Mouse (Mus musculus) heart, embryonic 14.5 days (tissue): Measurements from ENCODE around the gene Slit3. TPM values are rescaled to one million over a fixed set of nuclear protein-coding genes. Genes with fewer than 3 reads are reported as not detected.

Experiments
- ATAC-seq: fragments of 200-750 bp; cut with Nextera tagmentation; 2 replicates; pipeline ENCODE4 v1.8.0; 2017; ENCODE audit warnings: low read depth, moderate TSS enrichment; ENCODE audit not compliant: insufficient number of reproducible peaks, insufficient read depth, low FRiP score
- H3K27ac ChIP-seq, 2 experiments: fragments of 200-500 bp in 1 of 2; fragments of 300-500 bp in 1 of 2; sonication (generic) in 1 of 2; replicated peaks in 1 of 2; 2 replicates each; pipeline ENCODE4 v1.5.1; 2012 to 2014; ENCODE audit warnings: low read depth in 2 of 2, low read length in 2 of 2, control low read depth in 1 of 2, mild to moderate bottlenecking in 1 of 2, mixed read lengths in 1 of 2; ENCODE audit not compliant: control insufficient read depth in 1 of 2, insufficient read depth in 1 of 2
- H3K27me3 ChIP-seq: fragments of 300-500 bp; sonication (generic); 2 replicates; pipeline ENCODE4 v1.6.1; 2014; ENCODE audit warnings: mild to moderate bottlenecking, low read length, control low read depth; ENCODE audit not compliant: control insufficient read depth, insufficient read depth
- H3K36me3 ChIP-seq: fragments of 300-500 bp; sonication (generic); 2 replicates; pipeline ENCODE4 v1.6.1; 2014; ENCODE audit warnings: mild to moderate bottlenecking, control low read depth, low read length, mixed read lengths; ENCODE audit not compliant: control insufficient read depth, insufficient read depth
- H3K4me1 ChIP-seq, 2 experiments: fragments of 200-500 bp in 1 of 2; fragments of 300-500 bp in 1 of 2; sonication (generic) in 1 of 2; 2 replicates each; pipeline ENCODE4 v1.6.1; 2012 to 2014; ENCODE audit warnings: low read length in 2 of 2, control low read depth in 1 of 2, mixed read lengths in 1 of 2; ENCODE audit not compliant: control insufficient read depth in 2 of 2, insufficient read depth in 2 of 2
- H3K4me2 ChIP-seq: fragments of 300-500 bp; sonication (generic); 2 replicates; pipeline ENCODE4 v1.6.1; 2014; ENCODE audit warnings: mild to moderate bottlenecking, low read length
- H3K4me3 ChIP-seq, 2 experiments: fragments of 200-500 bp in 1 of 2; fragments of 300-500 bp in 1 of 2; sonication (generic) in 1 of 2; 2 replicates each; pipeline ENCODE4 v1.5.1; 2012 to 2014; ENCODE audit warnings: low read length in 2 of 2, mild to moderate bottlenecking in 2 of 2, control low read depth in 1 of 2, low read depth in 1 of 2, moderate library complexity in 1 of 2; ENCODE audit not compliant: control insufficient read depth in 1 of 2, insufficient read depth in 1 of 2
- H3K9ac ChIP-seq: fragments of 300-500 bp; sonication (generic); 2 replicates; pipeline ENCODE4 v1.6.1; 2014; ENCODE audit warnings: mild to moderate bottlenecking, low read length
- H3K9me3 ChIP-seq: fragments of 300-500 bp; sonication (generic); 2 replicates; pipeline ENCODE4 v1.6.1; 2016; ENCODE audit warnings: low read length, control low read depth; ENCODE audit not compliant: control insufficient read depth
- WGBS: fragments of 180-500 bp; shearing (Covaris S2); extraction: QIAGEN DNeasy Blood & Tissue Kit; methylation state at CpG from one replicate; pipeline ENCODE4 v1.1.7; 2014; 5-methylcytosine and 5-hydroxymethylcytosine counted together
- polyA plus RNA-seq: library from polyadenylated mRNA; unstranded; fragments of >200 nt; fragmentation: Nextera tagmentation; extraction: Ambion mirVana; gene quantifications from 2 replicates; pipeline ENCODE4 v1.2.1, GENCODE M21; 2014

Gene Slit3
- polyA plus RNA-seq, 1 experiment from 2014 or later: 25.7 TPM

DNA sequence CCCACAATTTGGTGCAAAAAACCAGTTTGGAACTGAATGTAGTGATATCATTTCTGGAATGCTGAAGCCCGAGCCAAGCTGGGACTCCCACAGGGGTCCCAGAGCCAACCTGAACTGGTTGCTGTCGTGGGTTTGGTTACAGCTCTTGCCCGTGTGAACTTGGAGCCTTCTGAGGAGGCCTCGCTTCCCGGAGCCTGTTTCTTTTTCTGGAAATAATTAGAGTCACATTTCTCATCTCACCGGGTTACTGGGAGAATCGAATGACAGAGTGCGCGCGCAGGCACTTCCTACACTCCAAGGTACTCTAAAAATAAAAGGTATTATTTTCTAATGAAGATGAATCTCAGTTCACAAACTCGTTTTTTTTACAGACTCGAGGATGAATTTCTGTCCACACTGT is 267.4 kb downstream of the Slit3 start:
- no peak overlapping the region; a peak in 1 of 4 replicates for H3K27ac ChIP-seq
- H3K36me3 ChIP-seq: no peaks in the 10 kb centered on the region
- H3K9me3 ChIP-seq: no peaks in the 10 kb centered on the region
- peaks cover 0 to 5% of the 10 kb centered on the region in 2 experiments; a peak in 1 of 4 replicates for H3K4me1 ChIP-seq
- no peak overlapping the region for H3K4me3 ChIP-seq
- WGBS: 66% methylated on average over 12 of the region's 12 CpGs
- no peak for ATAC-seq
- no peak overlapping the region for H3K9ac ChIP-seq
- 0 out of 2 replicates have a peak, but pooled peaks cover under 1% of the 10 kb centered on the region for H3K27me3 ChIP-seq
- no peak overlapping the region for H3K4me2 ChIP-seq

DNA sequence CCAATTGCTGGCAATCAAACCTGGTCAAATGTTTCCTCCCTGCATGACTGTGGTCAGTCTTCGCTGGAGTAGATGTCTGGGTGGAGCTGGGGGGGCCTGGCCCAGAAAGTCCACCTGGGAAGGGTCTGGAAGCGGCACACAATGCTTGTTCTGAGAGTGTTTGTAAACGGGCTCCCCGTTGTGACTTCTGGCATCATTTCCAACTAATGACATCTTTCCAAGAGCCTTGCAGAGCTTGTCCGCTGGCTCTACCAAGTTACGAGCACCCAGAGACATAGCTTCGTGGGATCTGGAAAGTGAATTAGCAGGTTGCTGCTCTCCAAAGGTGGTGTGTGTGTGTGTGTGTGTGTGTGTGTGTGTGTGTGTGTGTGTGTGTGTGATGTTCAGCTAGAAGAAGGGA is 268.3 kb downstream of the Slit3 start:
- no peak overlapping the region for H3K27ac ChIP-seq
- H3K9ac ChIP-seq: no peak overlapping the region
- H3K27me3 ChIP-seq: no peaks in the 10 kb centered on the region
- H3K36me3 ChIP-seq: no peaks in the 10 kb centered on the region
- no peaks in the 10 kb centered on the region for H3K9me3 ChIP-seq
- no peak overlapping the region for H3K4me3 ChIP-seq
- peaks cover 3 to 12% of the 10 kb centered on the region in 2 experiments for H3K4me1 ChIP-seq
- no peak for ATAC-seq
- no peak overlapping the region for H3K4me2 ChIP-seq
- WGBS: 90% methylated on average over 7 of the region's 7 CpGs

DNA sequence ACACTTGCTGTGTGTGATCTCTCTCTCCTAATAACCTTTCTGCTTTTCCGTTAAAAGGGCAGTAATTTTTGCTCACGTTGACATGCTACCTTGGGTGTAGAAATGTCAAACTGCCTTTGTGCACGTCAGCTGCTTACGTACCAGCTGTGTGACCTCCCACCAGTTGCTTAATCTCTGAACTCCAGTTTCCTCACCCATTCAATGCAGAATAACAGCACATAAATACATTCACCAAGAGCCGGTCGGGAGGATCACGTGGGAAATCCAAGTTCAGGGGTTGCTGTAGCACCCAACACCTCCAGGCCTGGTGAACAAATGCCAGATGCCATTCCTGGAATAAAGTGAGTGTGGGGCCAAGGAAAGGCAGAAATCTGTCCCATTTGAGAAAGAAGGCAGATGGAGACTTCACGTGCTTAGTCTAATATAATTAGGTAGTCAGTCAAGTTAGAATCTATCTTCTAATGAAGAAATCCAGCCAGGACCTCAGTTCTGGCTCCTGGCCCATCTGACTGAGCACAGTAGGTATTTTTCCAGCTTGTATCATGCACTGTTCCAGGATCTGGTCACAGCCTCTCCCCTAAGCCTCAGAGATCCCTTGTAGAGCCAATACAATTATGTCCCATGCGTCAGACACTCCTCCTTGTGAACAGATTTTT is 268.9 kb downstream of the Slit3 start:
- Histone ChIP-seq H3K27ac (no peak overlapping the region), H3K36me3 (no peaks in the 10 kb centered on the region), H3K4me2 (no peak overlapping the region), H3K4me3 (no peak overlapping the region), H3K4me1 (peaks cover 5 to 17% of the 10 kb centered on the region in 2 experiments), H3K9me3 (no peaks in the 10 kb centered on the region), H3K9ac (no peak overlapping the region), H3K27me3 (no peaks in the 10 kb centered on the region)
- 73% methylated on average over 9 of the region's 9 CpGs for WGBS
- ATAC-seq: no peak

DNA sequence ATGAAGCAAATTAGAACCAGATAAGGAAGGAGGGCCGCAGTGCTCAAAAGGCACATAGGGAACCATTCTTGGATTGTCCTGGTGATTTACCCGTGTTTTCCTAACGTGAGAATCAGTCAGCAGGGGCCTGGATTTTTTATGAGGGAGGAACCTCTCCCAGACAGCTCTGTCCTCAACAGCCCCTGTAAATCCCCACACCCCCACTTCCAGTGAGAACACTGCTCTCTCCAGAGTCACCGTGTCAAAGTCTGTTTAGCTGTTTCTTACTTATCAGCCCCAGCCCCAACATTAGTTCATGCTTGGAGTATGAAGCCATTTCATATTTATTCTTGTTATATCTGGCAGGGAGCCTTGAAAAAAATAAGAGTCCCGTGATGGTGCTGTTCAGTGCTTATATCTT is 272.8 kb downstream of the Slit3 start:
- Histone ChIP-seq H3K9me3 (no peaks in the 10 kb centered on the region), H3K4me3 (no peak overlapping the region), H3K36me3 (no peaks in the 10 kb centered on the region), H3K27ac (peak overlapping the region in 1 of 2 experiments; percentile 21; a peak in 2 of 4 replicates), H3K9ac (no peak overlapping the region), H3K4me1 (peaks cover 11 to 17% of the 10 kb centered on the region in 2 experiments), H3K4me2 (no peak overlapping the region), H3K27me3 (0 out of 2 replicates have a peak, but pooled peaks cover 4% of the 10 kb centered on the region)
- WGBS: 38% methylated on average over 5 of the region's 5 CpGs
- no peak for ATAC-seq

DNA sequence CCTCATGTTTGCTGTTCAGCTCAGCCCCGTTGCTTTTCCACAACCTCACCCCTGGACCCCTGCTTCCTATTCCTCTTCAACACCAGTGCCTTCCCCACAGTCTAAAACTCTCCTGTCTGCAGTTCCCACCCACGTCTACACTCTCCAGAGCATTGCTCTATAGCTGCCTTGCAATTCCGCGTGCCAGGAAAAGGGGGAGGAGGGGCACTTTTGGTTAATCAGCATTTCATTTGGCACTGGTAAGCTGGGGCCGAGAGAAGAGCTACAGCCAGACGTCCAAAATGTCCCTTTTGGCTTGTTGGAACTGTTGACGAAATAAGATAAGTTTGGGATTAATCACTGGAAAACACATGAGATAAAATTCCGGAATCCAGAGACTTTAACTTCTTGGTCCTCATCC is 274.4 kb downstream of the Slit3 start:
- ATAC-seq: peak; percentile 87
- Histone ChIP-seq H3K36me3 (no peaks in the 10 kb centered on the region), H3K9ac (no peak overlapping the region), H3K27me3 (0 out of 2 replicates have a peak, but pooled peaks cover 4% of the 10 kb centered on the region), H3K4me1 (peaks cover 11 to 17% of the 10 kb centered on the region in 2 experiments), H3K4me2 (no peak overlapping the region), H3K27ac (peak overlapping the region in 1 of 2 experiments; percentile 29; a peak in 2 of 4 replicates), H3K4me3 (no peak overlapping the region), H3K9me3 (no peaks in the 10 kb centered on the region)
- 20% methylated on average over 8 of the region's 8 CpGs for WGBS

DNA sequence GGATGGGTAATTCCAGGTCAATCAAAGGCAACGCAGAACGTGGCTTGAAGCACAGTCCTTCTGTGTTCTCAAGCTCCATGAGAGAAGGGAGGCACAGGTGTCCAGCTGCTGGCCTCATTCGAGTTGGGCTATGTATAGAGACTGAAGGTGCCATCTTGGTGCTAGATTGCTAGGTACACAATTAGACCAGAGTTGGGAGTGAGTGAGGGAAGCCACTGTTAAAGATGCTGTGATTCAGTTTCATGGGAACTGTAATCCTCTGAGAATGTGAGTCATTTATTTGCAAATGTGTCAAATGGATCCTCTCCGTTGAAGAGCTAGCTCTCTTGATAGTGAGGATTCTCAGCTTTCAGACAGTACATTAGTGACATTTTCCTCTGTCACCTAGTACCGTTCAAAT is 277.3 kb downstream of the Slit3 start:
- Histone ChIP-seq H3K9ac (no peak overlapping the region), H3K27ac (no peak overlapping the region), H3K4me3 (no peak overlapping the region), H3K4me1 (peaks cover 11 to 23% of the 10 kb centered on the region in 2 experiments), H3K4me2 (no peak overlapping the region), H3K27me3 (0 out of 2 replicates have a peak, but pooled peaks cover 6% of the 10 kb centered on the region), H3K36me3 (no peaks in the 10 kb centered on the region), H3K9me3 (no peaks in the 10 kb centered on the region)
- 77% methylated on average over 5 of the region's 5 CpGs for WGBS
- no peak for ATAC-seq

DNA sequence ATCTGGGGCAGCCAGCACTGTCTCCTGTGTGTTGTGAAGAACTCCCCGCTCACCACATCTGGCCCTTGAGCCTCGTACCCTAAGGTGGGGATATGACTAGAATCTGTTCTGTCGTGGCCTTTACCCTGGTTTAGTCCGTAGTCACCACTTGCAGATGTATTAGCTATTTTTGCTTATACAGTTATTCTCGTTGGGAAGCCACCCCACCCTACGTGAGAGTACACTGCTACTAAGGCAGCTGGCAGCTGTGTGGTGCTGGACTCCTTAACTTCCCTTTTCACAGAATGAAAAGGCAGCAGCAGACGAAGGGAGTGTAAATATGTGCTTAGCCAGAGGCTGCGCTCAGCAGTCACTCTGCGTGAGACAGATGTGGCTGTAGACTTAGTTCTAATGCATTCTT is 282.5 kb downstream of the Slit3 start:
- 86% methylated on average over 9 of the region's 9 CpGs for WGBS
- no peak for ATAC-seq

More for the DNA sequence above, 282.5 kb downstream of the Slit3 start:
- Histone ChIP-seq H3K27me3 (0 out of 2 replicates have a peak, but pooled peaks cover 12% of the 10 kb centered on the region), H3K4me2 (no peak overlapping the region), H3K27ac (no peak overlapping the region), H3K4me1 (peaks cover 6 to 18% of the 10 kb centered on the region in 2 experiments; a peak in 3 of 4 replicates), H3K9me3 (no peaks in the 10 kb centered on the region), H3K9ac (no peak overlapping the region), H3K4me3 (no peak overlapping the region), H3K36me3 (no peaks in the 10 kb centered on the region)
